Mouse (Mus musculus) thymus, adult 2 months (tissue): ENCODE results near the gene Igsf11.

Experiments used
- CTCF ChIP-seq: fragments of 200-500 bp; IDR thresholded peaks from 2 replicates; pipeline ENCODE4 v1.5.1; 2012; ENCODE audit warnings: mild to moderate bottlenecking, control low read depth, low read length, moderate library complexity, borderline replicate concordance; ENCODE audit not compliant: control insufficient read depth, poor library complexity, insufficient read depth; ENCODE audit errors: extremely low read depth
- POLR2A ChIP-seq: fragments of 200-500 bp; IDR thresholded peaks from 2 replicates; pipeline ENCODE4 v1.6.1; 2012; ENCODE audit warnings: mild to moderate bottlenecking, low read length, control low read depth, moderate library complexity; ENCODE audit not compliant: control insufficient read depth, poor library complexity, insufficient read depth; ENCODE audit errors: extremely low read depth

DNA sequence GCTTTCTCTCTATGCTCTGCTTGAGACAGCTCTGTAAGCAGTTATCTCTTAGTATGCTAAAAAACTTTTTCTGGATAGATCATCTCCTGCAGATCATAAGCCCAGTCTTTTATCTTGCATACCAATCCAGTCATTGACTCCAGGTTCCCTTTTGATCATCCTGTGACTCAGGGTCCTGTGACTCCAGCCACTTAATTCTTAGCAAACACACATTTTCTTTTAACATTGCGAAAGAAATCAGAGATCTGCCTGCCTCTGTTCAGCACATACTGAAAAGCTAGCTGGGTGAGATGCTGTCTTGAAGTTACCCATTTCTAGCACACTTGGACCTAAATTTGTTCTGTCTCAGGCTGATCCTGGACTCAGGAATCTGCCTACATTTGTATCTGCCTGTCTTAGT lies 7.6 kb downstream of the Igsf11 start:
- TF ChIP-seq CTCF (no peak), POLR2A (no peak)
